Mouse (Mus musculus): Measurements from ENCODE around the gene Tfcp2.

Gene Tfcp2
- long read RNA-seq, experiment 1, partial matches to known transcripts, result 1 of 3 reads
- long read RNA-seq, experiment 1, other reads (novel, unspliced or antisense), result 2 of 3 reads
- long read RNA-seq, experiment 2, partial matches to known transcripts, result 4 of 12 reads
- long read RNA-seq, experiment 2, other reads (novel, unspliced or antisense), result 5 of 12 reads

DNA sequence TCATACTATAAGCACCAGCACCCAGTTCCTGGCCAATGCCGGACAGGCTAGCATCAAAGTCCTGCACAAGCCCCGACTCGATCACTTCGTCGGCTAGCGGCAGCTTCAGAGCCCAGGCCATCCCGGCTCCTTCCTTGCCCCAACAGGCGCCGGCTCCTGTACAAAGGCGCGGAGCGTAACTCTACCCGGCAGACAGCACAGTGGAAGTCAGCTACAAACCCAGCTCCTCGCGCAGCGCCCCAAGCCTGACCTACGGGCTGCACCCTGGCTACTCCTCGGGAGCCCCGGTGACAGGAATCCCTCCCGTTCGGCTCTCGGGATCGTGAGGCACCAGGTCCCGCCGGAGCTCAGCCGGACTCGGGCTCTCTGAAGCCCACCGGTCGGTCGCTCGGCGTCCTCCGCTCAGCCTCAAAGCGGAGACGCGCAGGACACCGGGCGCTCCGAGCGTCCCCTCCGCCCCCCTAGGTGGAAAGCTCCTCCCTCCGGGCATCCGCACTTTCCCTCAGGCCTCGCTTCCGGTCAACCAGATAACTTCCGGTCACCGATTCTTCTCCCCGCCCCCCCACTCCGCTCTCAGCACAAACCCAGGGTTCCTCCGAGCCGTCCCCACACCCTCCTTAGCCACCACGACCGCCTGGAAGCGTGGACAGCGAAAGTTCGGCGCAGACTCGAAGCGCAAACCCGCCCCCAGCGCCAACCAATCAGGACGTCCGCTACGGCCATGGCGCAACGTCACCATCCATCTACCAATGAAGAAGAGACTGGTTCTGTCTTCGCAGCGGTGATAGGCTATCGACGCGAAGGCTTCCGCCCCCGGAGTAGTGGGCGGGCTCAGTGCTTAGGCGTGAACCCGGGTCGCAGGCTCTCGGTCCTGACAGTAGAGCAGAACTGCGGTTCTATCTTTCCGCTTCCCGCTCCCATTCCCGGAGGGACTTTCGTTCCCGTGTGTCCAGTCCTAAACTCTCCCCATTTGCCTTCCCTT lies at the start of gene Tfcp2:
TSS of gene Tfcp2 (minus strand) at position 683 of the 982 bp plus-strand sequence.
- intact Hi-C loops (cut with DNase I), result loop anchor here (5.0 kb wide), 1 partner anchor 61 kb away; no protein-coding TSS in a partner anchor

- intact Hi-C loops (cut with DNase I), result no loop called here
Measured at GRCm38 (mm10) chr15:100600696-100601272, 49.0 kb upstream of the Tfcp2 start.

- intact Hi-C loops (cut with DNase I), result no loop called here
Measured at GRCm38 (mm10) chr15:100600047-100600695, 48.4 kb upstream of the Tfcp2 start.

DNA sequence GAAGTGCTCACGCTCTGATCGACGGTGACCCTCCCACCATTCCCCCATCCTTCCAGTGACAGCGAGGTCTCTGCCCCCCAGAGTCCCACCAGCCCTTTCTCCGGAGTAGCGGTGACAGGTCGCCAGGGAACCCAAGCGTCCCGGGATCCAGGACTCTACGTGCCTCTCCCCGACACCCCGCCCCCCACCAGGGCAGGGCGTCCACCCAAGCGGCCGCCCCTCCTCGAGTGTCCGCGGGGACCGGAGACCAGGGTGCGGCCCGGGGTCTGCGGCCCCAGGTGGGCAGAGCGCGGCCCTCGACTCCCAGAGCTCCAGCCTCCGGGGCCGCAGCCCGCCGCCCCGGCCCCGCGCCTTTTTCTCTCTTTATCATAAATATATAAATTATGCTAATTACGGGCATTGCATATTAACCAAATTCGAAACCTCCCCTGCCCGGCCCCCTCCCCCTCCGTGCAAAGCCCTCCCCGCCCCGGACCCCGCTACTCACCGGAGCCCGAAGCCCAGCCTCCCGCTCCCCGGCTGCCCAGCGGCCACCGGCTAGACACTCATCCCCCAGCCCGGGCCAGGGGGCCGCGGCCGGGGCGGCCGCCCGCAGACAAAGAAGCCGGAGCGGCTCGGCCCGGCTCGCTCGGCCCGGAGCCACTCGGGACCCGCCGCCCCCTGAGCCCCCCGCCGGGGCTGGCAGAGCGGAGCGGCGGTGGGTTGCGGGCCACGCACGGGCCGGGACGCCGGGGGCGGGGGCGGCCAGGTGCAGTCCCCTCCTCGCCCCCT lies 47.7 kb upstream of the Tfcp2 start, which contains the start of gene Pou6f1:
TSS of gene Pou6f1 (minus strand) at position 709 of the 771 bp plus-strand sequence.
- intact Hi-C loops (cut with DNase I), result no loop called here

DNA sequence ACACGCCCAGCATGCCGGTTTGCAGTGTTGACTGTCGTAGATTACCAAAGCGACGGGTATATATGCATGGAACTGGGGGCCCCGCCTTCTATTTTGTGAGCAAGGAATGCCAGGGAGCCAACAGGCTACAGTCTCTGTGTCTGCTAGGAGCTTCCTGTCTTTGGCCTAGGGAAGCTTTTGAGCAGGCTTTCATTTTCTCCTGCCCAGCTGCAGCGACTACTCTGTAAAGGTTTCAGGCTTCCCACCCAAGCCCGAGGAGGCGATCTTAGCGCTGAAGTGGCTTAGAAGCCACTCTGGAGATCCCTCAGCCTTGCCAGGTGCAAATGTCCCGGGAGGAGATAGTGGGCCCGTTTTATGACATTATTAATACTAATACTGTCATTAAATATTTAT lies 47.1 kb upstream of the Tfcp2 start:
- intact Hi-C loops (cut with DNase I), result no loop called here

DNA sequence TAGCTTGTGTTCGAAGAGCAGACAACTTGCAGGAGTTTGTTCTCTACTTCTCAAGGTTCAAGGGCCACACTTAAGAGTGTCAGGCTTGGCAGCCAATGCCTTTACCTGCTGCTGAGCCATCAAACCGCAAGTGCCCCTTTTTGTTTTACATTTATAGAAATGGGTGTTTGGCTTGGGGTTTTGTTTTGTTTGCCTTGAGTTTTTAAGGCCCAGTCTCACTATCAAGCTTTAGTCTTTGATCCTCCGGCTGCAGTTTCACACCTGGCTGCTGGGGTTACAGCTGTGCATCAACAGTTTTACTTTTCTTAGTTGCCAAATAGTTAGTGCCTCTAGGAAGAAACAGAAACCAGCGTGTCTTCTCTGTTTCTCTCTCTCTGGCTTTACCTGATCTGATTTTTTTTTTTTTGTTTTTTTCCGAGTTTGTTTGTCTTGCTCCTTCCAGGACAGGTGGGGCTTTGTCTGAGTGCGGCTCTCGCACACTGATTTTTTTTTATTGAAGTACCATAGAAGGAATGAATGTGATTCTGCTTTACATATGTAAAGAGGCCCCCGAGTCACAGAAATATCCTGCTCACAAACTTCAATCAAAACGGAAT lies 46.6 kb upstream of the Tfcp2 start:
- intact Hi-C loops (cut with DNase I), result no loop called here

GRCm38 (mm10) chr15:100592817-100593216 lies 41.0 kb upstream of the Tfcp2 start:
- intact Hi-C loops (cut with DNase I), result no loop called here

DNA sequence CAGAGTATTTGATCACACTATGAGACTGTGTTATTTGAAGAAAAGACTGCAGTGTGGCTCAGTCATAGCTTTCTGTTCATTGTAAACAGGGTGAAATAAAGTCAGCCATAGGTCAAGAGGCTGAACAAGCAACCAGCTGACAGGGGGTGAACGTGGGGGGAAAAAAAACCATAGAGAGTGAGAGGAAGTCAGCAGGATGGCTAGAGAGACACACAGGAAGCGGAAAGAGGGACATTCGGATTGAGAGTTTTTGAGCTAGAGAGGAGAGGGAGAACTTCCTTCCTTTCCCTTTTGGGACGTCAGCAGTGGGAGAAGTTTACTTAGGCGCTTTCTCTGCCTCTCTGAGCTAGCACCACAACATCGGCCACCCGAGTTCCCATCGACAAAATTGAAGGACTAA lies 38.6 kb upstream of the Tfcp2 start:
- intact Hi-C loops (cut with DNase I), result no loop called here

DNA sequence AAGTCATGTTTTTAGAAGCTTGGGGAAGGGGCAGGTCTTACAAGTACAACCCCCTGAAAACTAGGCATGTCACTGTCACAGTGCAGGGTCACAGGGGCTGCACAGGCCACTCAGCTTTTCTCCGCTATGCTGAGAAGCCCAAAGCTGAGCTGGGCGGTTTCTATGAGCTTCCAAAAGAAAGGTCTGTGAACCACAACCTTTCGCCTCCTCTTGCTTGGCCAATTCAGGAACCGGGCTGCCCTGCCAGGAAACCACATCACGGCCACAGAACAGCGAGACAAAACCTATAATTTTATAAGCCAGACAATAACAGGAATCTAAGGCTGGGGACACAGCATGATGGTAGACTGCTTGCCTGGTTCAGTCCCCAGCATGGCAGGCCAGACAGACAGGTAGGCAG lies 36.5 kb upstream of the Tfcp2 start:
- intact Hi-C loops (cut with DNase I), result no loop called here

DNA sequence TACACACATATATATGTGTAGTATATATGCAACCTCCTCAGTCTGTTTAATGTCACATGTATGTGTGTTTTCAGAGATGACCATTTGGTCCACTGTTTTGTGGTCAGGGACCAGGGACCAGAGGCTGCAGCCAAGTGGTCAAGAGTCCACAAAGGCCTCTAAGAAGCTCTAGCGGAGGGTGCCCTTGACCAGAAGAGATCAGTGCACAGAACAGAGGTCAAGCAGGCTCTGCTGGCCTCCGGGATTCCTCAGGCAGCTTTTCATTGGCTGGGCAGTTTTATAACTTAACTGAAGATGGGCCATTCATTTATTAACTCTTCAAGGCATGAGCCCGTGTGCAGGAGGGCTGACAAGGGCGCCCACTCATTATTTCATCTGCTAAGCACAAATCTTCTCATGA lies 35.4 kb upstream of the Tfcp2 start:
- intact Hi-C loops (cut with DNase I), result no loop called here

GRCm38 (mm10) chr15:100585931-100586330 lies 34.1 kb upstream of the Tfcp2 start:
- intact Hi-C loops (cut with DNase I), result no loop called here

DNA sequence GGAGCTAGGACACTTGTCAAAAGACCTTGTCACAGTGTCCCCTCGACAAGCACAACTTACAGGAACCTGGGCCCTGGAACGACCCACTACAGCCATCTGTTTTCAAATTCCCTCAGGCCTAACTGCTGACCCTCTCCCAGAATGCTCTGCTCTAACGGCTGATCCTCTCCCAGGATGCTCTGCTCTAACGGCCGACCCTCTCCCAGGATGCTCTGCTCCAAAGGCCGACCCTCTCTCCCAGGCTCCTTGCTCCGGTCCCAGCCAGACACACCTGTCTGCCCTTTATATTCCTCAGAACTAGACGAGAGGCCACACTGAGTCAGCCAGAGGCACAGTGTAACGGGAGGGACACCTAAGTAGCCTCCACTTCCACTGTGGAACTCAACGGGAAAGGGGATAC lies 28.3 kb upstream of the Tfcp2 start:
- intact Hi-C loops (cut with DNase I), result no loop called here

GRCm38 (mm10) chr15:100577972-100578371 lies 26.2 kb upstream of the Tfcp2 start:
- intact Hi-C loops (cut with DNase I), result no loop called here

GRCm38 (mm10) chr15:100576810-100577209 lies 25.0 kb upstream of the Tfcp2 start:
- intact Hi-C loops (cut with DNase I), result no loop called here

GRCm38 (mm10) chr15:100576392-100576791 lies 24.6 kb upstream of the Tfcp2 start:
- intact Hi-C loops (cut with DNase I), result no loop called here

GRCm38 (mm10) chr15:100575366-100575765 lies 23.6 kb upstream of the Tfcp2 start:
- intact Hi-C loops (cut with DNase I), result no loop called here

GRCm38 (mm10) chr15:100574378-100574777 lies 22.6 kb upstream of the Tfcp2 start:
- intact Hi-C loops (cut with DNase I), result no loop called here

- intact Hi-C loops (cut with DNase I), result no loop called here
Measured at GRCm38 (mm10) chr15:100573946-100574345, 22.1 kb upstream of the Tfcp2 start.

DNA sequence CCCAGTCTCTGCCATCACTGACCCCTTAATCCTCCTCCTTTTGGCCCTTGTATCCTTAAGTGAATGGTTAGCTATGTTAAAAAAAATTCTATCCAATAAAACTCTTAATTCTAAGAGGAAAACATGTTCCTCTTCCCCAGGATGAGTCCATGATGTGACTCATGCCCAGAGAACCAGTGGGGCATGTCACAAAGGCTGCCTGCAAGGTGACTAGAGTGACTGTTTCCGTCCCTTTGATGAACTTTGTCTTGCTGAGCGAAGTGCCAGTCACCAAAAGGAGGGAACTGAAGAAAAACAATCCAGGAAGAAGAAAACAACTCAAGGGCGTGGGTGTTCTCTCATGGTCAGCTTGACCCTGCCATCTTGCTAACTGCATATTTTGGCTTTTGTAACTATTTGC lies 17.4 kb upstream of the Tfcp2 start:
- intact Hi-C loops (cut with DNase I), result no loop called here

GRCm38 (mm10) chr15:100566531-100566930 lies 14.7 kb upstream of the Tfcp2 start:
- intact Hi-C loops (cut with DNase I), result no loop called here

Measured in adrenal gland (tissue).